In the genomic region with DNA sequence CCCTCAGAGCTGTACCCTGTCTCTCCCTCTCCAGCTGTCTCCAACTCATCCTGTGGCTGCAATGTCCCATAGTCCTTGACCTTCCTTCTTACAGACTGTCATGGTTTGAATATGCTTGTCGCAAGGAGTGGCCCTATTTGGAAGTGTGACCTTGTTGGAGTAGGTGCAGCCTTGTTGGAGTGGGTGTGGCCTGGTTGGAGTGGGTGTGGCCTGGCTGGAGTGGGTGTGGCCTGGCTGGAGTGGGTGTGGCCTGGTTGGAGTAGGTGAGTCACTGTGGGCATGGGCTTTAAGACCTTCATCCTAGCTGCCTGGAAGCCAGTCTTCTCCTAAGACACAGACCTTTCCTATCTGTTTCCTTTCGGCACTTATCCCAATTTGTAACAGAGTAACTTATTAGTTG, we compare ENCODE assay signal across 10 mouse cellular contexts. TPM values are rescaled to one million over a fixed set of nuclear protein-coding genes. Genes with fewer than 3 reads are reported as not detected.
DNase-seq lines count a peak whose midpoint lies in the region; ATAC-seq lines count a peak whose summit lies in the region.
"Had no signal": no experiment of that assay in that cellular context is flagged by ENCODE, and none has a peak within 500 bp of the region (broad histone marks: within the 10 kb centered on the region; RNA-seq: fewer than 3 reads in every experiment).

No protein-coding gene starts in this region.

- H3K4me1 ChIP-seq in liver, embryonic 13.5 days (replicated peaks): peaks cover 34% of the 10 kb centered on the region

- peak; percentile 37 for DNase-seq in heart, postnatal 4 days
- no peak for DNase-seq in heart, postnatal 10 days
- peak; percentile 7 for DNase-seq in A20 (ENCODE audit: low read depth, low spot score)
- peak; percentile 61 for DNase-seq in adrenal gland, adult 8-10 months
- DNase-seq in liver, embryonic 13.5 days: peak; percentile 72
- no peak for DNase-seq in left cerebral cortex, postnatal 10 days (ENCODE audit: extremely low spot score in 1 of 2, low spot score in 2 of 2)
- DNase-seq in left cerebral cortex, adult 11 months (ENCODE audit: low spot score): no peak
- DNase-seq in embryo, embryonic 10.5 days (ENCODE audit: low spot score): no peak
- DNase-seq: heart, postnatal 36 days; thymus, postnatal 14 days had no signal

- H3K9me3 ChIP-seq in liver, embryonic 13.5 days (replicated peaks): no peaks in the 10 kb centered on the region

- no peak overlapping the region for H3K9ac ChIP-seq in liver, embryonic 13.5 days

- intact Hi-C loops in heart, postnatal 10 days (cut with DNase I): no loop called here
- intact Hi-C loops in left cerebral cortex, postnatal 10 days (cut with DNase I): no loop called here

- no peaks in the 10 kb centered on the region for H3K27me3 ChIP-seq in liver, embryonic 13.5 days

- no peak overlapping the region for H3K4me2 ChIP-seq in liver, embryonic 13.5 days

- 89% methylated on average over 2 of the region's 2 CpGs for WGBS in liver, embryonic 13.5 days (ENCODE audit: insufficient replicate concordance)

- no peak overlapping the region for H3K27ac ChIP-seq in liver, embryonic 13.5 days

- peak; percentile 71 for ATAC-seq in liver, embryonic 13.5 days (ENCODE audit: low read depth)

- H3K4me3 ChIP-seq in liver, embryonic 13.5 days (replicated peaks): no peak overlapping the region

- H3K36me3 ChIP-seq in liver, embryonic 13.5 days: peaks cover 71% of the 10 kb centered on the region

RNA-seq across cellular contexts. Expression of gene Usp46, which starts 17.3 kb away (rescaled TPM):
- total RNA-seq in heart, postnatal 4 days (2021): 10 to 100 TPM; 60.5 to 66.8 TPM
- total RNA-seq in heart, postnatal 10 days (2021): 10 to 100 TPM; 47.1 to 50.5 TPM
- 10 to 100 TPM; 35.5 to 44.5 (median 40.4) TPM for total RNA-seq in adrenal gland, adult 8-10 months (2022)
- polyA plus RNA-seq in liver, embryonic 13.5 days (2015; fragmentation: Nextera tagmentation; extraction: Ambion mirVana): 23.4 and 30.3 TPM in 2 replicates
- total RNA-seq in left cerebral cortex, postnatal 10 days (2021): 100 to 1,000 TPM; 144 to 148 TPM

Comparison
In these comparisons a context has a peak if more than half of its experiments do, and no peak if none do; other contexts are left out.
1. DNase-seq: peak in heart, postnatal 4 days (single experiment), A20 (single experiment), adrenal gland, adult 8-10 months (single experiment) and liver, embryonic 13.5 days (single experiment); none in heart, postnatal 10 days (0 of 2), left cerebral cortex, postnatal 10 days (0 of 2), left cerebral cortex, adult 11 months (single experiment) and embryo, embryonic 10.5 days (single experiment).